Mouse (Mus musculus): ENCODE measurements around the gene A030005K14Rik. TPM values are rescaled to one million over a fixed set of nuclear protein-coding genes. Genes with fewer than 3 reads are reported as not detected.

The A030005K14Rik gene
- total RNA-seq (2015) (not detected in 2 replicates), total RNA-seq (2017) (not detected in 2 replicates)

DNA sequence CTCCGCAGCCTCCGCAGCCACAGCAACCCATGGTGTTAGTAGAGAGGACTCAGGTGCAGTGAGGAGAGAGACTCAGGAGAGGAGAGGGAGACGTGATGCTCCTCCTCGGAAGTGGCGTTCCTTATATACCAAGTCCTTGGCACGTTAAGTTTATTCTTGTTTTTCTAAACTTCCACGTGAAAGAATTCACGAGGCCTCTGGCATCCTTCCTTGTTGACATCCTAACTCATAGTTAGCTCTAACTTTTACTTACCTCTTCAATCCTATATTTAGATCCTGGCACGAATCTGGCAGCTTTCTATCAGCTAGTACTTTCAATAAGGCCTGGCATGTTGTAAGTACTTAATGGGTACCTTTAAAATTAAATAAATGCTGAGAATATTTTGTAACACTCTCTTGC, at the start of gene A030005K14Rik:
Gene A030005K14Rik, minus strand, starts transcription at position 101 of the 400 bp plus-strand sequence.
- ATAC-seq (ENCODE audit: poor library complexity, severe bottlenecking) = no peak

- no peak for ATAC-seq (ENCODE audit: poor library complexity, severe bottlenecking)
Observed at GRCm38 (mm10) chr1:83107410-83107978, 48.3 kb upstream of the A030005K14Rik start.

- no peak for ATAC-seq (ENCODE audit: poor library complexity, severe bottlenecking)
Observed at GRCm38 (mm10) chr1:83105464-83105863, 46.3 kb upstream of the A030005K14Rik start.

- ATAC-seq (ENCODE audit: poor library complexity, severe bottlenecking) = no peak
Observed at GRCm38 (mm10) chr1:83101891-83102290, 42.7 kb upstream of the A030005K14Rik start.

- no peak for ATAC-seq (ENCODE audit: poor library complexity, severe bottlenecking)
Observed at GRCm38 (mm10) chr1:83099580-83100137, 40.5 kb upstream of the A030005K14Rik start.

- no peak for ATAC-seq (ENCODE audit: poor library complexity, severe bottlenecking)
Observed at GRCm38 (mm10) chr1:83099160-83099559, 40.0 kb upstream of the A030005K14Rik start.

DNA sequence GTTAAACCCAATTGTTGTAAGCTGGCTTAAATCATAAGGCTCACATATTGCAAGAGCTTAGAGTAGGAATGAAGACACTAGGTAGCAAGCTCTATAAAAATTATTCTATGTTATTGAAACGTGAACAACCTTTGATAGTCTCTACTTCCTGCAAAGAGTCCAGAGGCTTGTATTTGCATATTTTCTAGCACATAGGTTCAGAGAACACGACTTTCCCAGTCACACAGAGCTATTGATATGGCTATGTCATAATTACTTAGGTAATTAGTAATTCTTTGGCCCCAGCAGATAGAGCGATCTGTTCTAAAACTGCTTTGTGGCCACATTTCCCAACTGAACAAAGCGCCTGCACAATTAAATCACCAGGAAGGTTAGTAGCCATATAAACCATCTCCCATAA, 37.8 kb upstream of the A030005K14Rik start:
- no peak for ATAC-seq (ENCODE audit: poor library complexity, severe bottlenecking)

GRCm38 (mm10) chr1:83091268-83091667, 32.1 kb upstream of the A030005K14Rik start:
- ATAC-seq (ENCODE audit: poor library complexity, severe bottlenecking) = no peak

DNA sequence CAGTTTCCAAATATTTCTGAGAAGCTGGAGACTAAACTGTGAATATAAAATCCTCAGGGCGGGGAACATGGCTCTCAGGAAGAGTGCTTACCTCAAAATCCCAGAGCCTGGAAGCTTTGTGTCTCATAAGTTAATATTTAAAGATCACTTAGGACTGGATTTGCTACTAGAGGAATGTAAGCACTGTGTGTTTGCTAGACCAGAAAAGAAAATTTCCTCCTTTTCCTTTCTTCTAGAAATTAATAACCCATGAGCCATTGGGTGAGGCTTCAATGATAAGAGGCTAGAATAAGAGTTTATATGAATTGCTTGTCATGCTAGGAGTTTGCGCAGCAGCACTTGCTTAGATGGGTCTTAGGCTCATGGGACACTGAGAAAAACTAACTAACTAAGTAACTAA, 25.6 kb upstream of the A030005K14Rik start:
- no peak for ATAC-seq (ENCODE audit: poor library complexity, severe bottlenecking)

DNA sequence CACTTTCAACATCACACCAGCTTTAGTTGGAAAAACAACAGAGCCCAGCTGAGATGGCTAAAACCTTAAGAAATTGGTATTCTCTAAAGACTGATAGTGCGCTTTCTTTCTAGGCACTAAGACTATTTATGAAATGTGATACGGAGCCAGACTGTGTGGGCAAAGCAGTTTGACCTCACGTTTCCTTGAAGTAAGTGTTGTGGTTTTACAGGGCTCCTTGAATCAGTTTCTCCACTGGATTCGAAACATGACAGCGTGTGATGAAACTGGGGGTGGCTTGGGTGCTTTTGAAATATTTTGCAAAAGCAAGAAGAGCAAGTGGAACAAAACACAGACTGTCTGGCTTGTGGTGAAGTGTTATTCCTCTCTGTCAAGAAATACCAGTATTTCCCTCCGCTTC, 17.8 kb upstream of the A030005K14Rik start:
- ATAC-seq (ENCODE audit: poor library complexity, severe bottlenecking) = no peak

GRCm38 (mm10) chr1:83076190-83076917, 17.2 kb upstream of the A030005K14Rik start:
- ATAC-seq (ENCODE audit: poor library complexity, severe bottlenecking) = peak; percentile 70

- no peak for ATAC-seq (ENCODE audit: poor library complexity, severe bottlenecking)
Observed at GRCm38 (mm10) chr1:83075526-83076189, 16.5 kb upstream of the A030005K14Rik start.

DNA sequence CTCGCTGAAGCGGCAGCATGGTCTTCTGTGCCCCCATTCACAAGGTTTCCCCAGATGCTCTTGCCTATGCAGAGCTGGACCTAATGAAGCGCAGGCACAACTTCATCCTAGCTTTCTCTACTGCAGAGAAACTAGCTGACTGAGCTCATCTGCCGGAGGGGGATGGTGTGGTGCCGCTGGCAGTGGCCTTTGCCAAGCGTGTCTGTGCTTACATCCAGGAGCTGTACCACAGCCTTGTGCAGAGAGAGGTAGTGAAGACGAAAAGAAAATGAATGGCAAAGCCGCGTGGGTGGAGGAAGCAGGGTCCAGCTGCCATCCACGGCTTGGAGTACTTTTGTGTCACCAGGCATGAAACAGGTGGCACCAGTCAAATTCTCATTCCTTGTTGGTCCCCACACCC, 8.0 kb upstream of the A030005K14Rik start:
- ATAC-seq (ENCODE audit: poor library complexity, severe bottlenecking) = no peak

DNA sequence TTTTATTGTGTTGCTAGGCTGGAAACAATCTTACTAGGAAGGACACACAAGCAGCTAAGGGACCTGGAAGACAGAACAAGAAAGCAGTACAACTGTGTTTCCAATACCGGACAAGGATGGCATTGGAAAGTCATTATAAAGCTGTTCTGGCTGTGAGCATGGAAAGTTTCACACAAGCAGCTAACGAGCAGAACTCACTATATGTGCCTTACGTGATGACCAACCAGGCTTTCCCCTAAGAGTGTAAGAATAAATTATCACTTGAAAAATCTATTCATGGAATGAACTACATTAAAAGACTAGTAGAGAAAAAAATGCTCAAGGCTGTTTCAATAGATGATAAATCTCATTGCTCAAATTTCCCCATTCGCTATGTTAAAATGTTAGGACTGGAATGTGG, 7.4 kb upstream of the A030005K14Rik start:
- ATAC-seq (ENCODE audit: poor library complexity, severe bottlenecking) = no peak

DNA sequence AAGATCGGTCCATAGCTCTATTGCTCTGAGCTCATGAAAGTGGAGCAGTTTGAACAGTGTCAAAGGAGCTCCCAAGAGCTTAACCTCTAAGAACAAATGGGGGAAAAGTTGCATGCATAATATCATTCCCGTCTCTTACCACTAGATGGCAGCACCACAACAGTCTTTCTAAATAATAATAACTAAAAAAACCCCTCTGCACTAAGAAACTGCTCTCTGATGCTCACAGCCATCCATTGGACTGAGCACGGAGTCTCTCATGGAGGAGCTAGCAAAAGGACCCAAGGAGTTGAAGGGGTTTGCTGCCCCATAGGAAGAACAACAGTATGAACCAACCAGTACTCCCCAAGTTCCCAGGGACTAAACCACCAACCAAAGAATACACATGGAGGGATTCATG, 5.7 kb upstream of the A030005K14Rik start:
- ATAC-seq (ENCODE audit: poor library complexity, severe bottlenecking) = no peak; the same call in 1 of the 2 replicates

- ATAC-seq (ENCODE audit: poor library complexity, severe bottlenecking) = no peak
Observed at GRCm38 (mm10) chr1:83060643-83061042, 1.5 kb upstream of the A030005K14Rik start, which contains the start of gene Krtap28-13. Krtap28-13 (plus strand) TSS chr1:83060930.

GRCm38 (mm10) chr1:83058481-83058880, 697 bp downstream of the A030005K14Rik start:
- no peak for ATAC-seq (ENCODE audit: poor library complexity, severe bottlenecking)

GRCm38 (mm10) chr1:83044882-83045427, 14.2 kb downstream of the A030005K14Rik start, which contains the start of gene Gm47969:
Gm47969 (plus strand) TSS chr1:83044932.
- ATAC-seq (ENCODE audit: poor library complexity, severe bottlenecking) = no peak

DNA sequence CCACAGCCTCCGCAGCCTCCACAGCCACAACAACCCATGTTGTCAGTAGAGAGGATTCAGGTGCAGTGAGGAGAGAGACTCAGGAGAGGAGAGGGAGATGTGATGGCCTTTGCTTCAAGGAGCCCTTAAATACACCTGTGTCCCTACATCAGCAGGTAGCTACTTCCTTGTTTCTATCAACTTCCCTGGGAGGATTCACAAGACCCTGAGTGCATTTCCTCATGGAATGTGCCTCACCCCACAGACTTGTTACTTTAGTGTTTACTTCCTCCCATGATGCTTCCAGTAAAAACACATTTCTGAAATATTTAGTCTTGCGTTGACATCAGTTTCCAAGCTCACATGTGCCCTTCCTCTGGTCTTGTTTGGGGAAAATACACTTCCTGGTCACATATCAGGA, 16.8 kb downstream of the A030005K14Rik start, which contains the start of gene Krtap28-10:
Gene Krtap28-10, minus strand, starts transcription at position 101 of the 400 bp plus-strand sequence.
- ATAC-seq (ENCODE audit: poor library complexity, severe bottlenecking) = no peak

- no peak for ATAC-seq (ENCODE audit: poor library complexity, severe bottlenecking)
Observed at GRCm38 (mm10) chr1:83039080-83039479, 20.1 kb downstream of the A030005K14Rik start.

DNA sequence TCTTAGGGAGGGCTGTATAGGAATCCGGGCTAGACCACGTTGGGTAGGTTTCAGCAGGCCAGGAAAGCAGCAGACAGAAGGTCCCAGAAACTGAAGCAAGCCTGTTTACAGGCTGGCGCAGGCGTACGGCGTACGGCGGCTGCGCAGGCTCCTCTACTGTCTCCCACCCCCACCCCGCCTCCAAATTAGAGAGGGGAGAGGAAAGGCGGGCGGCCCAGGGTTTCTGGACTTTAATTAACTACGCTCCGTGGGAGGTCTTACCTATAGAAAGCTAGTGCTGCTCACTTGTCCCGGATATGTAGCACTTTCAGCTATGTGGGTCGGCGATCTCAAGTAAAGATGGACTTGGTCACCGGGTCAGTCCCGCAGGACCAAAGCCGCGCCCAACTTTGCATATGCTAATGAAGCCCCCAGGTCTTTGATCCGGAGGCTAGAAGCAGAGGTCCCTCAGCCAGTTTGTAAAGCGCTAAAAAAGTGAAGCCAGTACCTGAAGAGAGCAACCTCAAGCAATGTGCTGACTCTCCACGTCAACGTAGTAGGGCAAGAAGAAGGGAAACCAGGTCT, 21.0 kb downstream of the A030005K14Rik start, which contains the start of gene Slc19a3:
Gene Slc19a3, minus strand, starts transcription at position 340 of the 564 bp plus-strand sequence.
- ATAC-seq (ENCODE audit: poor library complexity, severe bottlenecking) = no peak

All from megakaryocyte, adult 5-6 weeks (primary cell).